Mouse (Mus musculus) myocyte (in vitro differentiated cells): ENCODE results near the gene 3110082I17Rik. TPM values are rescaled to one million over a fixed set of nuclear protein-coding genes. Genes with fewer than 3 reads are reported as not detected.

Experiments
- H3K27me3 ChIP-seq: one replicate; pipeline ENCODE4 v1.6.1; 2011; ENCODE audit not compliant: control insufficient read depth, insufficient read depth, insufficient read length
- H3K36me3 ChIP-seq: one replicate; pipeline ENCODE4 v1.6.1; 2011; ENCODE audit not compliant: control insufficient read depth, insufficient read depth
- H3K4me2 ChIP-seq: one replicate; pipeline ENCODE4 v1.6.1; 2011; ENCODE audit warnings: low read depth, control low read depth
- H3K4me3 ChIP-seq: one replicate; pipeline ENCODE4 v1.5.1; 2011; ENCODE audit warnings: mild to moderate bottlenecking, control low read depth, moderate library complexity
- H3K79me2 ChIP-seq: one replicate; pipeline ENCODE4 v1.6.1; 2011; ENCODE audit not compliant: control insufficient read depth, insufficient read depth
- H3ac ChIP-seq: one replicate; pipeline ENCODE4 v1.6.1; 2011; ENCODE audit not compliant: control insufficient read depth, insufficient read length
- CEBPB ChIP-seq: IDR thresholded peaks from 2 replicates; pipeline ENCODE4 v1.6.1; 2011; ENCODE audit warnings: mild to moderate bottlenecking, moderate library complexity; ENCODE audit not compliant: poor library complexity, insufficient read depth, severe bottlenecking
- E2F4 ChIP-seq: IDR thresholded peaks from one replicate; pipeline ENCODE4 v1.6.1; 2011; ENCODE audit warnings: mild to moderate bottlenecking, control low read depth, moderate library complexity; ENCODE audit not compliant: insufficient read depth
- MAX ChIP-seq: IDR thresholded peaks from one replicate; pipeline ENCODE4 v1.6.1; 2011; ENCODE audit warnings: low read depth, mild to moderate bottlenecking, control low read depth
- MYOD1 ChIP-seq, 3 experiments: IDR thresholded peaks; one replicate each; pipeline ENCODE4 v1.6.1; 2011; ENCODE audit warnings: control low read depth in 2 of 3, low read depth in 2 of 3, mild to moderate bottlenecking in 2 of 3, moderate library complexity in 1 of 3; ENCODE audit not compliant: insufficient read length in 2 of 3, control insufficient read depth in 1 of 3
- MYOG ChIP-seq, 3 experiments: IDR thresholded peaks; one replicate each; pipeline ENCODE4 v1.6.1; 2011; ENCODE audit warnings: control low read depth in 2 of 3, low read depth in 2 of 3, mild to moderate bottlenecking in 2 of 3; ENCODE audit not compliant: insufficient read length in 2 of 3, control insufficient read depth in 1 of 3, insufficient read depth in 1 of 3
- POLR2A ChIP-seq: IDR thresholded peaks from one replicate; pipeline ENCODE4 v1.6.1; 2011; ENCODE audit warnings: low read depth, mild to moderate bottlenecking, control low read depth, moderate library complexity; ENCODE audit not compliant: insufficient read length
- POLR2AphosphoS2 ChIP-seq: IDR thresholded peaks from one replicate; pipeline ENCODE4 v1.6.1; 2011; ENCODE audit warnings: low read depth, control low read depth; ENCODE audit not compliant: insufficient read length
- REST ChIP-seq: IDR thresholded peaks from one replicate; pipeline ENCODE4 v1.6.1; 2011; ENCODE audit warnings: mild to moderate bottlenecking, control low read depth, moderate library complexity; ENCODE audit not compliant: insufficient read depth, insufficient read length
- SRF ChIP-seq: IDR thresholded peaks from one replicate; pipeline ENCODE4 v1.6.1; 2011; ENCODE audit warnings: low read depth; ENCODE audit not compliant: control insufficient read depth, insufficient read length
- TCF12 ChIP-seq: IDR thresholded peaks from one replicate; pipeline ENCODE4 v1.6.1; 2011; ENCODE audit warnings: mild to moderate bottlenecking, control low read depth; ENCODE audit not compliant: poor library complexity, insufficient read depth, severe bottlenecking
- TCF3 ChIP-seq: IDR thresholded peaks from one replicate; pipeline ENCODE4 v1.6.1; 2011; ENCODE audit warnings: low read depth, control low read depth; ENCODE audit not compliant: insufficient read length
- USF1 ChIP-seq: IDR thresholded peaks from one replicate; pipeline ENCODE4 v1.6.1; 2011; ENCODE audit warnings: low read depth, mild to moderate bottlenecking, control low read depth, moderate library complexity
- polyA plus RNA-seq: library from polyadenylated mRNA; unstranded; fragments of >200 nt; fragmentation: generic; extraction: Trizol; gene quantifications from one replicate; pipeline ENCODE4 v1.2.1, GENCODE M21; 2012; ENCODE audit warnings: missing spikeins

3110082I17Rik gene
- polyA plus RNA-seq, 1 experiment, result 16.4 TPM

GRCm38 (mm10) chr5:139314941-139315642 is 145.2 kb downstream of the 3110082I17Rik start:
- Histone ChIP-seq H3K79me2 (no peaks in the 10 kb centered on the region), H3K27me3 (peaks cover 20% of the 10 kb centered on the region), H3K4me2 (no peak overlapping the region), H3K36me3 (no peaks in the 10 kb centered on the region), H3K4me3 (no peak overlapping the region), H3ac (no peak overlapping the region)
- TF ChIP-seq MYOG (IDR thresholded peaks at IDR 0.05; ENCODE audit: control insufficient read depth in 1 of 3, insufficient read depth in 1 of 3, insufficient read length in 2 of 3, low read depth in 2 of 3) (no peak), REST (no peak), USF1 (no peak), CEBPB (no peak), POLR2AphosphoS2 (no peak), MYOD1 (IDR thresholded peaks at IDR 0.05; ENCODE audit: control insufficient read depth in 1 of 3, insufficient read length in 2 of 3, low read depth in 2 of 3) (no peak), SRF (no peak), E2F4 (no peak), MAX (no peak), TCF3 (no peak), TCF12 (no peak), POLR2A (no peak)

DNA sequence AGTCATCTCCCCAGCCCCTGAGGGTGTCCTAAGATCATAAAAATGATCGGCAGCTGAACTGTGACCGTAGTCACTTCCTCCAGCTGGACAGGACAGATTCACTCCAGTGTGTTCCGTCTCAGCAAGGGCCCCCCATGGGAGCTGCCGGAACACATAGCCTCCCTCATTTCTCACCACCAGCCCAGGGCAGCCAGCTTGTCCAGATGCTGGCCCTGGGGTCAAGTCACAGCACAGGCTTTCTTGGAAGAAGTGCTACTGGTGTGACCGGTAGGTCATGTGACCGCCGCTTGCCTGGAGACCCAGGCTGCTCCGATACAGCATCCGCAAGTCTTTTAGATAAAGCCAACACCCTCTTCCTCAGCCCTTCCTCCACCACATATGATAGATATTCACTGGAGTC is 146.8 kb downstream of the 3110082I17Rik start:
- Histone ChIP-seq H3K79me2 (no peaks in the 10 kb centered on the region), H3K36me3 (no peaks in the 10 kb centered on the region), H3K4me3 (no peak overlapping the region), H3ac (no peak overlapping the region), H3K27me3 (peaks cover 10% of the 10 kb centered on the region), H3K4me2 (no peak overlapping the region)
- TF ChIP-seq E2F4, result no peak
- no peak for TF ChIP-seq USF1
- TF ChIP-seq POLR2A, result no peak
- no peak for TF ChIP-seq MAX
- no peak for TF ChIP-seq CEBPB
- TF ChIP-seq MYOD1 (IDR thresholded peaks at IDR 0.05; ENCODE audit: control insufficient read depth in 1 of 3, insufficient read length in 2 of 3, low read depth in 2 of 3), result no peak
- no peak for TF ChIP-seq TCF3
- no peak for TF ChIP-seq MYOG (IDR thresholded peaks at IDR 0.05; ENCODE audit: control insufficient read depth in 1 of 3, insufficient read depth in 1 of 3, insufficient read length in 2 of 3, low read depth in 2 of 3)
- TF ChIP-seq TCF12, result no peak

- Histone ChIP-seq H3K4me3 (no peak overlapping the region), H3K36me3 (no peaks in the 10 kb centered on the region)
- no peak for TF ChIP-seq POLR2AphosphoS2
- TF ChIP-seq REST, result no peak
- TF ChIP-seq TCF12, result no peak
- TF ChIP-seq E2F4, result no peak
- TF ChIP-seq USF1, result no peak
- no peak for TF ChIP-seq SRF
- no peak for TF ChIP-seq CEBPB
- TF ChIP-seq TCF3, result no peak
- TF ChIP-seq MYOG (IDR thresholded peaks at IDR 0.05; ENCODE audit: control insufficient read depth in 1 of 3, insufficient read depth in 1 of 3, insufficient read length in 2 of 3, low read depth in 2 of 3), result no peak
- TF ChIP-seq MYOD1 (IDR thresholded peaks at IDR 0.05; ENCODE audit: control insufficient read depth in 1 of 3, insufficient read length in 2 of 3, low read depth in 2 of 3), result no peak
- TF ChIP-seq MAX, result no peak
- TF ChIP-seq POLR2A, result no peak
Measured at GRCm38 (mm10) chr5:139311822-139312221, 148.5 kb downstream of the 3110082I17Rik start.

DNA sequence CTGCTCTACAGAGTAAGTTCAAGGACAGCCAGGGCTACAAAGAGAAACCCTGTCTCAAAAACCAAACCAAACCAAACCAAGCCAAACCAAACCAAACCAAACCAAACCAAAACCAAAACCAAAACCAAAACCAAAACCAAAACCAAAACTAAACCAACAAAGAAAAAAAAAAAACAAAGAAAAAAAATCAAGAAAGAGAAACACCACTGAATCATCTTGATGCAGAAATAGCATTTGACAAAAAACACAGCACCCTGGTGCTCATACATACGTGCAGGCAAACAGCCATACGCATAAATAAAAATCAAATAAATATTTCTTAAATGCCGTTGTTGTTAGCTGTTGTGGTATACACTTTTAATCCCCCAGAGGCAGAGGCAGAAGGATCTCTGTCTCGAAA is 149.8 kb downstream of the 3110082I17Rik start:
- Histone ChIP-seq H3K4me2 (no peak overlapping the region), H3K36me3 (no peaks in the 10 kb centered on the region), H3K79me2 (no peaks in the 10 kb centered on the region), H3K27me3 (no peaks in the 10 kb centered on the region), H3K4me3 (no peak overlapping the region), H3ac (no peak overlapping the region)
- no peak for TF ChIP-seq E2F4
- no peak for TF ChIP-seq TCF12
- TF ChIP-seq MYOG (IDR thresholded peaks at IDR 0.05; ENCODE audit: control insufficient read depth in 1 of 3, insufficient read depth in 1 of 3, insufficient read length in 2 of 3, low read depth in 2 of 3), result no peak
- TF ChIP-seq MAX, result no peak
- no peak for TF ChIP-seq POLR2AphosphoS2
- TF ChIP-seq CEBPB, result no peak
- TF ChIP-seq MYOD1 (IDR thresholded peaks at IDR 0.05; ENCODE audit: control insufficient read depth in 1 of 3, insufficient read length in 2 of 3, low read depth in 2 of 3), result no peak
- no peak for TF ChIP-seq USF1
- no peak for TF ChIP-seq POLR2A
- no peak for TF ChIP-seq TCF3
- TF ChIP-seq REST, result no peak
- no peak for TF ChIP-seq SRF

More at GRCm38 (mm10) chr5:139311822-139312221, 148.5 kb downstream of the 3110082I17Rik start:
- no peaks in the 10 kb centered on the region for H3K27me3 ChIP-seq
- no peak overlapping the region for H3ac ChIP-seq
- no peak overlapping the region for H3K4me2 ChIP-seq
- H3K79me2 ChIP-seq, result no peaks in the 10 kb centered on the region

- Histone ChIP-seq H3K4me3 (no peak overlapping the region), H3K36me3 (no peaks in the 10 kb centered on the region), H3K27me3 (no peaks in the 10 kb centered on the region), H3K4me2 (no peak overlapping the region), H3ac (no peak overlapping the region), H3K79me2 (no peaks in the 10 kb centered on the region)
- TF ChIP-seq MYOG (IDR thresholded peaks at IDR 0.05; ENCODE audit: control insufficient read depth in 1 of 3, insufficient read depth in 1 of 3, insufficient read length in 2 of 3, low read depth in 2 of 3) (no peak), CEBPB (no peak), POLR2A (no peak), POLR2AphosphoS2 (no peak), E2F4 (no peak), TCF3 (no peak)
Measured at GRCm38 (mm10) chr5:139309946-139310345, 150.4 kb downstream of the 3110082I17Rik start.

Other genes with a start within 250 kb of the 3110082I17Rik start
- gene Get4, start 208.2 kb downstream of the 3110082I17Rik start, polyA plus RNA-seq, result 106 TPM
- 0.04 TPM for gene Adap1, start 134.9 kb downstream of the 3110082I17Rik start, polyA plus RNA-seq
- gene Cox19, start 109.1 kb downstream of the 3110082I17Rik start, polyA plus RNA-seq, result 66.0 TPM
- not detected for gene Cyp2w1, start 107.9 kb downstream of the 3110082I17Rik start, polyA plus RNA-seq
- gene Gpr146, start 82.8 kb downstream of the 3110082I17Rik start, polyA plus RNA-seq, result 11.7 TPM
- 0.25 TPM for gene C130050O18Rik, start 55.2 kb downstream of the 3110082I17Rik start, polyA plus RNA-seq
- gene Gper1, start 37.4 kb downstream of the 3110082I17Rik start, polyA plus RNA-seq, result 9.2 TPM
- gene Zfand2a, start 24.0 kb upstream of the 3110082I17Rik start, polyA plus RNA-seq, result 15.0 TPM
- not detected for gene Uncx, start 83.0 kb upstream of the 3110082I17Rik start, polyA plus RNA-seq